Mouse (Mus musculus) heart, postnatal 0 days (tissue): ENCODE results near the gene AC131692.1. TPM values are rescaled to one million over a fixed set of nuclear protein-coding genes. Genes with fewer than 3 reads are reported as not detected.

ENCODE experiments used
- ATAC-seq: fragments of 200-750 bp; cut with Nextera tagmentation; 2 replicates; pipeline ENCODE4 v1.8.0; 2017; ENCODE audit warnings: low read depth, moderate number of reproducible peaks, moderate library complexity; ENCODE audit not compliant: insufficient read depth
- DNase-seq: peaks from one replicate; pipeline ENCODE4 v3.0.0-alpha.2; 2016; ENCODE audit warnings: low spot score
- H3K27ac ChIP-seq: fragments of 300-500 bp; sonication (generic); 2 replicates; pipeline ENCODE4 v1.5.1; 2014; ENCODE audit warnings: low read depth, mild to moderate bottlenecking
- H3K27me3 ChIP-seq: fragments of 300-500 bp; sonication (generic); 2 replicates; pipeline ENCODE4 v1.6.1; 2014; ENCODE audit warnings: low read length, mixed read lengths; ENCODE audit not compliant: control insufficient read depth, insufficient read depth
- H3K36me3 ChIP-seq: fragments of 300-500 bp; sonication (generic); replicated peaks from 2 replicates; pipeline ENCODE4 v1.6.1; 2014; ENCODE audit warnings: low read length, mixed read lengths; ENCODE audit not compliant: control insufficient read depth, insufficient read depth
- H3K4me1 ChIP-seq: fragments of 300-500 bp; sonication (generic); 2 replicates; pipeline ENCODE4 v1.6.1; 2014; ENCODE audit warnings: antibody characterized with exemption; ENCODE audit not compliant: control insufficient read depth, insufficient read depth
- H3K4me2 ChIP-seq: fragments of 300-500 bp; sonication (generic); 2 replicates; pipeline ENCODE4 v1.6.1; 2014; ENCODE audit warnings: low read depth, mild to moderate bottlenecking, low read length, moderate library complexity
- H3K4me3 ChIP-seq: fragments of 300-500 bp; sonication (generic); 2 replicates; pipeline ENCODE4 v1.5.1; 2014; ENCODE audit warnings: low read depth, low read length
- H3K9ac ChIP-seq: fragments of 300-500 bp; sonication (generic); replicated peaks from 2 replicates; pipeline ENCODE4 v1.6.1; 2014; ENCODE audit warnings: low read depth, low read length, mixed read lengths
- H3K9me3 ChIP-seq: fragments of 300-500 bp; sonication (generic); replicated peaks from 2 replicates; pipeline ENCODE4 v1.6.1; 2016; ENCODE audit warnings: low read length; ENCODE audit not compliant: control insufficient read depth
- CTCF ChIP-seq: IDR thresholded peaks from 2 replicates; pipeline ENCODE4 v1.5.1; 2016; ENCODE audit warnings: antibody characterized with exemption, control low read depth, low read depth
- EP300 ChIP-seq: IDR thresholded peaks from 2 replicates; pipeline ENCODE4 v1.6.1; 2016; ENCODE audit warnings: antibody characterized with exemption, low read depth
- WGBS: fragments of 180-500 bp; shearing (Covaris S2); extraction: QIAGEN DNeasy Blood & Tissue Kit; methylation state at CpG from one replicate; pipeline ENCODE4 v1.1.7; 2014; 5-methylcytosine and 5-hydroxymethylcytosine counted together
- polyA plus RNA-seq: library from polyadenylated mRNA; unstranded; fragments of >200 nt; fragmentation: Nextera tagmentation; extraction: Ambion mirVana; gene quantifications from 2 replicates; pipeline ENCODE4 v1.2.1, GENCODE M21; 2015
- total RNA-seq: library from RNA; depleted of rRNA; stranded (reverse); fragments of >200 nt; gene quantifications from 2 replicates; pipeline ENCODE4 v1.2.3, GENCODE M21; 2014; ENCODE audit warnings: low replicate concordance

AC131692.1 gene
- total and polyA plus RNA-seq, 2 experiments from 2014 or later: not detected

- TF ChIP-seq EP300 (no peak), CTCF (no peak)
- Histone ChIP-seq H3K36me3 (peaks cover 59% of the 10 kb centered on the region), H3K4me3 (no peak overlapping the region), H3K4me1 (peaks cover 15% of the 10 kb centered on the region), H3K4me2 (no peak overlapping the region), H3K27me3 (no peaks in the 10 kb centered on the region), H3K9me3 (no peaks in the 10 kb centered on the region), H3K9ac (no peak overlapping the region), H3K27ac (no peak overlapping the region)
- ATAC-seq: no peak
- WGBS: 81% methylated on average over 11 of the region's 11 CpGs
- DNase-seq: no peak
These were observed 45.4 kb upstream of the AC131692.1 start for GRCm38 (mm10) chr19:6048681-6049410.

DNA sequence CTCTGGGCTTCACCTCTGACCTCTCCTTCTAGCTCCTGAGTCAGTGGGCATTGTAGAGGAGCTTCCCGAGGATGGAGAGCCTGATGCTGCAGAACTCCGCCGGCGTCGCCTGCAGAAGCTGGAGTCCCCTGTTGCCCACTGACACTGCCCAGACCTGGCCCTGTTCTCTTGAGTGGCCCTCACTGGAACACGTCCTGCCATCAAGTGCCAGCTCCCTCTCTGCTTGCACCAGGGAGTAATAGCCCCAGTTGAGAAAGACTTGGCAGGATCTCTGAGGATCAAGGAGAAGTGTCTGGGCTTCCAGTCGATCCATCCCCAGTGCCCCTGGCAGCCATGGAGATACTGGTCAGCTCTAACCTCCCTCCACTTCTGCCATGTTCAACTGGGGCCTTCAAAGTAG is 41.7 kb upstream of the AC131692.1 start:
- no peak overlapping the region for H3K9ac ChIP-seq
- H3K4me1 ChIP-seq: peaks cover 18% of the 10 kb centered on the region
- peaks cover 77% of the 10 kb centered on the region for H3K36me3 ChIP-seq
- 66% methylated on average over 7 of the region's 7 CpGs for WGBS
- no peak overlapping the region for H3K4me2 ChIP-seq
- DNase-seq: no peak
- H3K27ac ChIP-seq: no peak overlapping the region
- H3K4me3 ChIP-seq: no peak overlapping the region
- TF ChIP-seq EP300 (no peak), CTCF (no peak)
- no peaks in the 10 kb centered on the region for H3K9me3 ChIP-seq
- no peak for ATAC-seq
- H3K27me3 ChIP-seq: no peaks in the 10 kb centered on the region

- H3K36me3 ChIP-seq: peaks cover 71% of the 10 kb centered on the region
- DNase-seq: no peak
These were observed 39.9 kb upstream of the AC131692.1 start for GRCm38 (mm10) chr19:6054296-6054695.

GRCm38 (mm10) chr19:6056696-6057095 is 37.5 kb upstream of the AC131692.1 start:
- H3K27ac ChIP-seq: no peak overlapping the region
- 45% methylated on average over 4 of the region's 4 CpGs for WGBS

More at GRCm38 (mm10) chr19:6054296-6054695, 39.9 kb upstream of the AC131692.1 start:
- no peak overlapping the region for H3K4me3 ChIP-seq
- TF ChIP-seq CTCF (no peak), EP300 (no peak)
- H3K4me1 ChIP-seq: peaks cover 19% of the 10 kb centered on the region
- H3K9me3 ChIP-seq: no peaks in the 10 kb centered on the region
- 74% methylated on average over 5 of the region's 5 CpGs for WGBS
- H3K27me3 ChIP-seq: no peaks in the 10 kb centered on the region
- no peak overlapping the region for H3K4me2 ChIP-seq
- no peak overlapping the region for H3K9ac ChIP-seq
- no peak for ATAC-seq
- H3K27ac ChIP-seq: no peak overlapping the region

GRCm38 (mm10) chr19:6057313-6058096 is 36.7 kb upstream of the AC131692.1 start, which contains the start of the genes Mrpl49 and Fau:
Gene Mrpl49, minus strand, starts transcription at chr19:6057785.
Gene Fau, plus strand, starts transcription at chr19:6057844.
- Histone ChIP-seq H3K27ac (peak within 1 kb of the TSS; percentile 84), H3K27me3 (no peaks in the 10 kb centered on the region), H3K36me3 (peaks cover 44% of the 10 kb centered on the region), H3K9ac (peak within 1 kb of the TSS; percentile 85), H3K4me3 (peak within 1 kb of the TSS; percentile 90), H3K4me1 (peaks cover 31% of the 10 kb centered on the region), H3K4me2 (peak within 1 kb of the TSS; percentile 88), H3K9me3 (no peaks in the 10 kb centered on the region)
- peak; percentile 90 for ATAC-seq
- WGBS: under 1% methylated on average over 56 of the region's 63 CpGs
- TF ChIP-seq CTCF (no peak), EP300 (no peak)
- peak; percentile 97 for DNase-seq

More at GRCm38 (mm10) chr19:6056696-6057095, 37.5 kb upstream of the AC131692.1 start:
- TF ChIP-seq CTCF (no peak), EP300 (no peak)
- DNase-seq (no peak), ATAC-seq (no peak)
- no peaks in the 10 kb centered on the region for H3K9me3 ChIP-seq
- H3K27me3 ChIP-seq: no peaks in the 10 kb centered on the region
- peak overlapping the region; percentile 88 for H3K4me2 ChIP-seq
- H3K4me3 ChIP-seq: peak overlapping the region; percentile 90
- peak overlapping the region; percentile 85; the same call in 1 of the 2 replicates for H3K9ac ChIP-seq
- H3K36me3 ChIP-seq: peaks cover 52% of the 10 kb centered on the region
- H3K4me1 ChIP-seq: peaks cover 23% of the 10 kb centered on the region
